Mouse (Mus musculus) liver, adult 2 months (tissue): ENCODE results near the gene Fzd2.

Experiments
- CTCF ChIP-seq: fragments of 200-500 bp; IDR thresholded peaks from 2 replicates; pipeline ENCODE4 v1.5.1; 2011; ENCODE audit warnings: low read depth, low read length, control low read depth
- POLR2A ChIP-seq: fragments of 200-500 bp; IDR thresholded peaks from 2 replicates; pipeline ENCODE4 v1.6.1; 2011; ENCODE audit warnings: low read length, control low read depth; ENCODE audit not compliant: insufficient read depth; ENCODE audit errors: extremely low read depth

GRCm38 (mm10) chr11:102656931-102657330, 52.7 kb downstream of the Fzd2 start:
- no peak for TF ChIP-seq POLR2A
- no peak for TF ChIP-seq CTCF
